ENCODE assay signal across 8 mouse cellular contexts in genomic region chr19:29253728-29254127, GRCm38 (mm10). TPM values are rescaled to one million over a fixed set of nuclear protein-coding genes. Genes with fewer than 3 reads are reported as not detected.
DNase-seq lines count a peak whose midpoint lies in the region; ATAC-seq lines count a peak whose summit lies in the region.

No protein-coding gene starts in this region.

- H3K27me3 ChIP-seq in hindbrain, embryonic 15.5 days, result no peaks in the 10 kb centered on the region

- no peaks in the 10 kb centered on the region for H3K9me3 ChIP-seq in hindbrain, embryonic 15.5 days

- H3K4me3 ChIP-seq in hindbrain, embryonic 15.5 days, result peak overlapping the region; percentile 91

- ATAC-seq in hindbrain, embryonic 15.5 days (ENCODE audit: low FRiP score, low read depth), result peak; percentile 51

- peak overlapping the region; percentile 52; the same call in 1 of the 2 replicates for H3K27ac ChIP-seq in hindbrain, embryonic 15.5 days (replicated peaks)

- H3K9ac ChIP-seq in hindbrain, embryonic 15.5 days, result peak overlapping the region; percentile 43

- peak overlapping the region; percentile 82 for H3K4me2 ChIP-seq in hindbrain, embryonic 15.5 days

- H3K36me3 ChIP-seq in hindbrain, embryonic 15.5 days, result no peaks in the 10 kb centered on the region

- H3K4me1 ChIP-seq in hindbrain, embryonic 15.5 days (replicated peaks), result peaks cover 51% of the 10 kb centered on the region

- WGBS in hindbrain, embryonic 15.5 days, result 2% methylated on average over 9 of the region's 9 CpGs

- peak; percentile 59 for DNase-seq in WW6 (ENCODE audit: low read depth, low spot score)
- DNase-seq in cerebellum, postnatal 4 days (ENCODE audit: low spot score in 2 of 2), result peak; percentile 74 to 80
- peak; percentile 75 to 87 for DNase-seq in frontal cortex, postnatal 36 days (ENCODE audit: low spot score in 2 of 2)
- DNase-seq in left cerebral cortex, adult 11 months (ENCODE audit: low spot score), result peak; percentile 77
- DNase-seq in lung, postnatal 36 days, result peak; percentile 92
- peak; percentile 94 for DNase-seq in retina, embryonic 14.5 days (ENCODE audit: low spot score)
- DNase-seq in thymus, postnatal 36 days, result peak; percentile 81 to 84

RNA-seq across cellular contexts. Expression of gene Jak2, which starts 2.1 kb away (rescaled TPM):
- 13.9 and 15.4 TPM in 2 replicates for polyA plus RNA-seq in hindbrain, embryonic 15.5 days (2015; fragmentation: Nextera tagmentation; extraction: Ambion mirVana)

Comparison
In these comparisons a context has a peak if more than half of its experiments do, and no peak if none do; other contexts are left out.
1. Peak in every context shown above with its lines: DNase-seq, ATAC-seq, H3K4me3 ChIP-seq and H3K27ac ChIP-seq.